Mouse (Mus musculus) layer of hippocampus, postnatal 25 days (tissue): ENCODE data around the gene Ydjc. TPM values are rescaled to one million over a fixed set of nuclear protein-coding genes. Genes with fewer than 3 reads are reported as not detected.

ENCODE experiments used
- DNase-seq, 2 experiments: peaks; one replicate each; pipeline ENCODE4 v3.0.0; 2022; ENCODE audit warnings: mixed read lengths in 2 of 2, low spot score in 1 of 2; ENCODE audit errors: extremely low spot score in 1 of 2
- microRNA-seq, 2 experiments: library from miRNA; unstranded; fragments of <30 nt; microRNA quantifications; one replicate each; pipeline ENCODE4 v1.2.0; 2021
- total RNA-seq, 2 experiments: library from RNA; stranded (reverse); gene quantifications; 2 replicates each; pipeline ENCODE4 v1.2.3; 2021

Gene Ydjc
- total RNA-seq, 2 experiments from 2014 or later: 27.7 to 31.8 TPM

GRCm38 (mm10) chr16:17208389-17209361, 64.3 kb downstream of the Ydjc start, which contains the start of gene Rimbp3:
TSS of gene Rimbp3 (plus strand) at chr16:17208603.
- DNase-seq: peak; percentile 80 to 81

- peak in 1 of 2 experiments; percentile 31 for DNase-seq
These were observed 65.1 kb downstream of the Ydjc start for GRCm38 (mm10) chr16:17209404-17209960.

Small RNA genes lying within 50 kb of the gene (microRNA-seq; reads per million reads assigned to microRNA genes)
- gene Mir130b (49.6 to 61.4 reads per million in 2 experiments), gene Mir301b (1.8 to 3.0 reads per million in 2 experiments)

Other genes starting within 250 kb of the Ydjc start
- gene Ppm1f, start 248.2 kb upstream of the Ydjc start, total RNA-seq: 10 to 100 TPM; 43.2 to 44.0 TPM
- 100 to 1,000 TPM; 519 to 524 TPM for gene Mapk1, start 161.2 kb upstream of the Ydjc start, total RNA-seq
- gene Ypel1, start 74.9 kb upstream of the Ydjc start, total RNA-seq: 10 to 100 TPM; 39.8 to 40.5 TPM
- gene Ppil2, start 33.4 kb upstream of the Ydjc start, total RNA-seq: 100 to 1,000 TPM in 1 of 2 experiments, 10 to 100 TPM in 1; 86.7 to 102 TPM
- gene 2610318N02Rik, start 19.5 kb upstream of the Ydjc start, total RNA-seq: 1 to 10 TPM in 1 of 2 experiments, not detected in 1; 1.0 TPM
- gene Sdf2l1, start 12.2 kb upstream of the Ydjc start, total RNA-seq: 10 to 100 TPM; 16.4 to 27.1 TPM
- gene Ccdc116, start 2.6 kb downstream of the Ydjc start, total RNA-seq: 1 to 10 TPM; 2.1 to 2.2 TPM
- gene Ube2l3, start 58.0 kb downstream of the Ydjc start, total RNA-seq: 100 to 1,000 TPM; 149 to 162 TPM
- 1 to 10 TPM; 3.1 to 4.2 TPM for gene Rimbp3, start 64.0 kb downstream of the Ydjc start, total RNA-seq
- gene Hic2, start 89.0 kb downstream of the Ydjc start, total RNA-seq: 1 to 10 TPM; 4.1 to 5.7 TPM
- 100 to 1,000 TPM in 1 of 2 experiments, 10 to 100 TPM in 1; 83.7 to 112 TPM for gene Tmem191c, start 131.5 kb downstream of the Ydjc start, total RNA-seq
- under 1 TPM; 0.63 to 0.79 TPM for gene Serpind1, start 186.8 kb downstream of the Ydjc start, total RNA-seq